ENCODE assay signal across 1 mouse cellular context in the genomic region with DNA sequence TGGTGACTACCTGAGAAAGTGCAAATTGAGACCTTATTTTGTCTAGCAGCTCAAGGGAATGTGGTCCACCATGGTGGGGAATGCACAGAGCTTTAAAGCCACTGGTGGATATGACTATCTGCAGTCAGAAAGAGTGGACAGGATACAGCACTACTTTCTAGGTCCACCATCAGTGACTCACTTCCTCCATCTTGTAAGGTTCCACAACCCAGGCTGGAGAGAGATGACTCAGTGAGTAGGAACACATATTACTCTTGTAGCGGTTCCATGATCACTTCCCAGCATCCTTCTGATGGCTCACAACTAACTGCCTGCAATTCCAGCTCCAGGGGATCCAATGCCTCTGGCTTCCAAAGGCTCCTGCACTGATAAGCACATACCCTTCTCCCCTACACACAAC.
TF ChIP-seq lines count a peak whose summit lies in the region.

No protein-coding gene starts in this region.

TF ChIP-seq in CH12.LX, 34 proteins besides CTCF, POLR2A, EP300 and RAD21 (continued from another document):
- TF ChIP-seq ETS1 (conservative IDR thresholded peaks at IDR 0.05; ENCODE audit: low read depth, low read length) (peak; percentile 46; the same call in 1 of the 2 replicates), SMC3 (IDR thresholded peaks at IDR 0.05; ENCODE audit: low read depth, low read length) (no peak), MAZ (IDR thresholded peaks at IDR 0.05; ENCODE audit: low read depth, low read length) (no peak), ZNF384 (IDR thresholded peaks at IDR 0.05; ENCODE audit: low read depth, low read length) (no peak), BHLHE40 (IDR thresholded peaks at IDR 0.05; ENCODE audit: low read depth, low read length) (0 out of 2 replicates have a peak, but pooled peaks have one; percentile 14), USF2 (conservative IDR thresholded peaks at IDR 0.05; ENCODE audit: low read depth, low read length) (no peak), MAFK (IDR thresholded peaks at IDR 0.05; ENCODE audit: insufficient replicate concordance, low read length) (no peak), CHD2 (IDR thresholded peaks at IDR 0.05; ENCODE audit: low read length) (no peak), MEF2A (IDR thresholded peaks at IDR 0.05; ENCODE audit: borderline replicate concordance, low read depth, low read length) (no peak), MAX (IDR thresholded peaks at IDR 0.05; ENCODE audit: low read length) (no peak), NRF1 (IDR thresholded peaks at IDR 0.05; ENCODE audit: low read depth, low read length) (no peak), IRF4 (IDR thresholded peaks at IDR 0.05; ENCODE audit: low read depth, low read length) (peak; percentile 59; the same call in 1 of the 2 replicates), UBTF (IDR thresholded peaks at IDR 0.05; ENCODE audit: low read depth, low read length) (no peak), POLR2AphosphoS2 (IDR thresholded peaks at IDR 0.05; ENCODE audit: low read depth, low read length) (no peak), MYC (IDR thresholded peaks at IDR 0.05; ENCODE audit: low read depth, low read length) (no peak), TCF12 (IDR thresholded peaks at IDR 0.05; ENCODE audit: low read depth, low read length) (no peak), RCOR1 (conservative IDR thresholded peaks at IDR 0.05; ENCODE audit: low read depth, low read length) (no peak)
